11 mouse cellular contexts compared by ENCODE assay signal in the genomic region with DNA sequence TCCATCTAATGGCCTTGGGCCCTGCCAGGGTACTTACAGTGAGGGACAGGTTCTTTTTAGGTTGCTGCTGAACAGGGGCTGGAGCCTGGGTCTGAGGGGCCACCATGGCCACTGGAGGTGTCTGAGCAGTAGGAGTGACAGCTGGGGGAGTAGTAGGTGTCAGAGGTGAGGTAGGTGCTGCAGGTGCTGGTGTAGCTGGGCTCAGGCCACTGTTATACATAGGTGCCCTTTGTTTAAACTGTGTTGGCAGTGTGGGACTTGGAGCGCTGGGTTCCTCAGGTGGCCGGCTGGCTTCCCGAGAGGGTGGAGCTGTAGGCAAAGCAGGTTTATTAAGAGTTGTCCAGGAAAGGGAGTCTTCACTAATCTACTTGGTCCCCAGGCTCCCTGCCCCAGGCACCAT.
"Had no signal": no experiment of that assay in that cellular context is flagged by ENCODE, and none has a peak within 500 bp of the region (broad histone marks: within the 10 kb centered on the region; RNA-seq: fewer than 3 reads in every experiment).

No protein-coding gene starts in this region.

- H3K4me2 ChIP-seq: limb, embryonic 12.5 days; midbrain, embryonic 12.5 days; neural tube, embryonic 13.5 days; stomach, embryonic 15.5 days had no signal

- H3K27ac ChIP-seq: layer of hippocampus, adult 2 months; limb, embryonic 12.5 days; midbrain, embryonic 12.5 days; neural tube, embryonic 13.5 days; stomach, embryonic 15.5 days had no signal

- H3K9ac ChIP-seq: limb, embryonic 12.5 days; midbrain, embryonic 12.5 days; neural tube, embryonic 13.5 days; stomach, embryonic 15.5 days had no signal

- DNase-seq: kidney, postnatal 10 days; kidney, postnatal 4 days; lung, postnatal 36 days; right cerebral cortex, postnatal 14 days; thymus, adult 18-20 months; thymus, postnatal 14 days had no signal

- H3K4me3 ChIP-seq: layer of hippocampus, adult 2 months; limb, embryonic 12.5 days; midbrain, embryonic 12.5 days; neural tube, embryonic 13.5 days; stomach, embryonic 15.5 days had no signal

- H3K27me3 ChIP-seq: limb, embryonic 12.5 days; midbrain, embryonic 12.5 days; neural tube, embryonic 13.5 days; stomach, embryonic 15.5 days had no signal

- H3K4me1 ChIP-seq: limb, embryonic 12.5 days; midbrain, embryonic 12.5 days; neural tube, embryonic 13.5 days; stomach, embryonic 15.5 days had no signal

- H3K9me3 ChIP-seq: limb, embryonic 12.5 days; midbrain, embryonic 12.5 days; neural tube, embryonic 13.5 days; stomach, embryonic 15.5 days had no signal
